Mouse (Mus musculus) splenic B cell, adult 2 months (primary cell): ENCODE measurements around the gene Fam168a.

Source experiments
- DNase-seq: peaks from one replicate; pipeline ENCODE4 v3.0.0-alpha.2; 2011; ENCODE audit warnings: low read depth, low spot score
- H3K27me3 ChIP-seq: 2 replicates; pipeline ENCODE4 v1.6.1; 2012; ENCODE audit warnings: mild to moderate bottlenecking, low read length, moderate library complexity, mixed read lengths; ENCODE audit not compliant: control insufficient read depth, poor library complexity, insufficient read depth, severe bottlenecking
- H3K36me3 ChIP-seq: 2 replicates; pipeline ENCODE4 v1.6.1; 2012; ENCODE audit warnings: mild to moderate bottlenecking, low read length, moderate library complexity, mixed read lengths; ENCODE audit not compliant: control insufficient read depth, poor library complexity, insufficient read depth, severe bottlenecking

Gene Fam168a

GRCm38 (mm10) chr7:100706143-100706841 is at the start of gene Fam168a:
Gene Fam168a, plus strand, starts transcription at chr7:100706635.
- Histone ChIP-seq H3K27me3 (no peaks in the 10 kb centered on the region), H3K36me3 (no peaks in the 10 kb centered on the region)
- peak; percentile 91 for DNase-seq

GRCm38 (mm10) chr7:100656739-100657138 is 49.7 kb upstream of the Fam168a start:
- DNase-seq, result no peak
- H3K27me3 ChIP-seq, result no peaks in the 10 kb centered on the region

GRCm38 (mm10) chr7:100658093-100658578 is 48.3 kb upstream of the Fam168a start:
- Histone ChIP-seq H3K36me3 (no peaks in the 10 kb centered on the region), H3K27me3 (no peaks in the 10 kb centered on the region)
- DNase-seq, result no peak

More at GRCm38 (mm10) chr7:100656739-100657138, 49.7 kb upstream of the Fam168a start:
- no peaks in the 10 kb centered on the region for H3K36me3 ChIP-seq

GRCm38 (mm10) chr7:100661264-100661663 is 45.2 kb upstream of the Fam168a start:
- peak; percentile 41 for DNase-seq
- H3K27me3 ChIP-seq, result no peaks in the 10 kb centered on the region

GRCm38 (mm10) chr7:100662231-100662630 is 44.2 kb upstream of the Fam168a start, which contains the start of gene Plekhb1:
Gene Plekhb1, minus strand, starts transcription at chr7:100662414.
- Histone ChIP-seq H3K36me3 (no peaks in the 10 kb centered on the region), H3K27me3 (no peaks in the 10 kb centered on the region)
- no peak for DNase-seq

More at GRCm38 (mm10) chr7:100661264-100661663, 45.2 kb upstream of the Fam168a start:
- no peaks in the 10 kb centered on the region for H3K36me3 ChIP-seq

DNA sequence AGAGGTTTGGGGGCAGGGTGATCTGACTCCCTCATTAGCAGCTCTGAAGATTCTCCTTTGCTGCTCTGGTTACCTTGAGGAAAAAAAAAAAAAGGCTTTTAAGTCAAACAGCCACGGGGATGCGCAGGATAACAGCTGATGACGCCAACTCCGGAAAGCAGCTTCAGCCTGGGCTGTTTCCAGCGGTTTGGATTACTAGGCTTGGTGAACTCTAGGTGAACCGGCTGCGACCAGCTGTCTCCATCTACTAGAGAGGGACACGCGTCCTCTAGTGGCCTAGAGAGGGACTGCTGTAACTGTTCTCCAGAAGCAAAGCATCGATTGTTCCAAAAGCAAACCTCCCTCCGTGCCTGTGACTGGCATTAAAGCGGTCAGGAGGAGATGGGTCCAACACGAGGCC is 43.2 kb upstream of the Fam168a start:
- no peaks in the 10 kb centered on the region for H3K36me3 ChIP-seq
- peak; percentile 82 for DNase-seq
- H3K27me3 ChIP-seq, result no peaks in the 10 kb centered on the region

DNA sequence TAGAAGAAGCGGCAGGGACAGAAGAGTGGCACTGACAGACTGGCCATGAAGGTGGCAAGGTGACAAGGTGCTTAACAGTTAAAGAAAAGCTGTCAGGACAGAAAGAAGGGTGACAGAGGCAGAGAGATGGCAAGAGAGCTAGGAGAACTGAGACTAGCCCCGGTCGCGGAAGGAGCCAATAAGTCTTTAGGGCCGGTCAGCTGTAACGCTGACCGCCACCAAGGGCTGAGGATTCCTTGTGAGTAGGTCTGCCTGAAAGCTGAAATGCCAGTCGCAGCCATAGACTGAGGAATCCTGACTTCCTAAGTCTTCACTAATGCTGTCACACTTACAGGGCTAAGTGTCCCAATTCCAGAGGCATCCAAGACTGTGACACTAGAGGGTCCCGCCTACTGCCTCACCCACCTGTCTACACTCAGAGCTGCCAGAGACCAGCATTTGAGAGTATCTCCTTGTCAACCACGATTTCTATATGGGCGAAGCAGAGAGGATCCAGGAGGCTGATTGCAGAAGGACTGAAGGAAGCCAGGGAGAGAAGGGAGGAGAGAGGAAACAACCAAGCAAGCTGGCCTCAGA is 42.6 kb upstream of the Fam168a start:
- no peak for DNase-seq

DNA sequence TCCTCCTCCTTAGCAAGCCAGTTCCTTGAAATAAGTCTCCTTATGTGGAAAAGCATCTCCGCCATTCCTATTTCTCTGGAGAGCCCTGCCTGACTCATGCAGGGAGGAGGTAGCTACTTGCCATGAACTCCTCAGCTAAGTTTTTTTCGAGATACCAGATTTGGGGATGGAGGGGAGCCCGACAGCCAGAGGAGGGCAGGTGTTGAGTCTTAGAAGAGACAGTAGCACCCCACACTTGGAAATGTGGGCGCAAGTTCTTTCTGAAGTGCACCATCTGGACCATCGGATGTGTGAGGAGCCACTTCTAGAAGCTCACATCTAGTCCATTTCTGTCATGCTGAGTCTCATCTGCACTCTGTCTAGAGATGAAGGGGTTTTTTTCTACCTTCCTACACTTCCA is 35.8 kb upstream of the Fam168a start:
- H3K27me3 ChIP-seq, result no peaks in the 10 kb centered on the region; the same call in 1 of the 2 replicates
- DNase-seq, result no peak
- H3K36me3 ChIP-seq, result no peaks in the 10 kb centered on the region

More for the DNA sequence above, 42.6 kb upstream of the Fam168a start:
- no peaks in the 10 kb centered on the region for H3K36me3 ChIP-seq
- H3K27me3 ChIP-seq, result no peaks in the 10 kb centered on the region

DNA sequence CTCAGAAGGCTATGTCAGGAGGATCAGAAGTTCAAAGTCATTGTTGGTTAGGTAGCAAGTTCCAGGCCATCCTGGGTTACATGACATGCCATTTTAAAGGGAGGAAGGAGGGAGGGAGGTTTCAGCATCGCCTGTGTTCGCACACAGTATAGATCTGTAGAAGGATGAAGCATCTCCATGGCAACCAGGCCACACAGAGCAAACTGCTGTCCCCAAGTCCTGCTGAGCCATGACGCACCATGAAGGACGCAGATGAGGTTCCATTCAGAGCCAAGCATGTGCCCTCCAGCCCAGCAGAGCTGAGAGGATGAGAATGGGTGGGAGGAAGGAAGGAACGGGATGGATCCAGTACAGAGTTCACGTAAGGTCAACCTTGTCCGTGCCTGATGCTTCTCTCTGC is 33.0 kb upstream of the Fam168a start:
- H3K27me3 ChIP-seq, result no peaks in the 10 kb centered on the region; the same call in 1 of the 2 replicates
- DNase-seq, result no peak
- H3K36me3 ChIP-seq, result no peaks in the 10 kb centered on the region

GRCm38 (mm10) chr7:100674941-100675340 is 31.5 kb upstream of the Fam168a start:
- no peaks in the 10 kb centered on the region; the same call in 1 of the 2 replicates for H3K27me3 ChIP-seq
- no peaks in the 10 kb centered on the region for H3K36me3 ChIP-seq
- no peak for DNase-seq

- no peaks in the 10 kb centered on the region for H3K27me3 ChIP-seq
- DNase-seq, result no peak
- H3K36me3 ChIP-seq, result no peaks in the 10 kb centered on the region
Measured at GRCm38 (mm10) chr7:100678052-100678451, 28.4 kb upstream of the Fam168a start.

GRCm38 (mm10) chr7:100678948-100679880 is 27.2 kb upstream of the Fam168a start:
- DNase-seq, result no peak
- Histone ChIP-seq H3K36me3 (no peaks in the 10 kb centered on the region), H3K27me3 (no peaks in the 10 kb centered on the region)

- no peak for DNase-seq
- H3K27me3 ChIP-seq, result no peaks in the 10 kb centered on the region
- H3K36me3 ChIP-seq, result no peaks in the 10 kb centered on the region
Measured at GRCm38 (mm10) chr7:100681132-100681531, 25.3 kb upstream of the Fam168a start.

DNA sequence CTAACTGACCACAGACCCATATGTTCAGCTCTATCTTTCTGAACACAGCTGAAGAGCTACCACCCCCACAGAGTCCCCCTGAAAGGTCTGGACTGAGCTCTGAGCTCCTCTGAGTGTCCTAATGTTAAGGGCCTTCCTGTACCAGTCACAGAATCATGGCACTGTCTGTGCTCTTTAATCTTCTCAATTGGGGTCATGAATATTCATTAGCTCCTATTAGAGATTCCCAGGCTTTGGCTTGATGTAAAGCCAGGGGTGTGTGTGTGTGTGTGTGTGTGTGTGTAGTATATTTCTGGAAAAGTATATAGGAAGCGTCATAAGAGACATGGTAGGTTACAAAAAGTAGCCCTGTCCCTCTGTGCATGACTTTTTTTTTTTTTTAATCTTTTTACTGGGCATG is 23.2 kb upstream of the Fam168a start:
- Histone ChIP-seq H3K36me3 (no peaks in the 10 kb centered on the region), H3K27me3 (no peaks in the 10 kb centered on the region)
- DNase-seq, result no peak
